Mouse (Mus musculus) E14TG2a.4 (cell line): ENCODE data around the gene Fam83d.

Experiments
- CTCF ChIP-seq: conservative IDR thresholded peaks from 2 replicates; pipeline ENCODE4 v1.5.1; 2014; ENCODE audit warnings: low read length
- NANOG ChIP-seq: IDR thresholded peaks from 2 replicates; pipeline ENCODE4 v1.6.1; 2014; ENCODE audit warnings: borderline replicate concordance, low read length, mixed read lengths
- POU5F1 ChIP-seq: IDR thresholded peaks from 2 replicates; pipeline ENCODE4 v1.6.1; 2014; ENCODE audit warnings: low read length, borderline replicate concordance

- TF ChIP-seq CTCF = no peak
- TF ChIP-seq NANOG = peak; percentile 85
- no peak for TF ChIP-seq POU5F1
These were observed 31.4 kb downstream of the Fam83d start for GRCm38 (mm10) chr2:158799328-158799727.
